Mouse (Mus musculus): Measurements from ENCODE around the gene Kcnma1. TPM values are rescaled to one million over a fixed set of nuclear protein-coding genes. Genes with fewer than 3 reads are reported as not detected.

Kcnma1 gene
- polyA plus RNA-seq, 1 experiment, result 3.5 TPM

GRCm38 (mm10) chr14:23552252-23552974, 461.9 kb downstream of the Kcnma1 start:
- WGBS, result 23% methylated on average over 5 of the region's 5 CpGs
- no peaks in the 10 kb centered on the region for H3K4me1 ChIP-seq (ENCODE audit: control insufficient read depth, insufficient read depth, insufficient read length, low read length)
- no peak overlapping the region for H3K27ac ChIP-seq (ENCODE audit: insufficient read depth, low read depth, low read length)
- no peaks in the 10 kb centered on the region for H3K36me3 ChIP-seq (ENCODE audit: control insufficient read depth, insufficient read depth, low read length)
- no peaks in the 10 kb centered on the region for H3K27me3 ChIP-seq (ENCODE audit: control insufficient read depth, insufficient read depth, low read length)
- TF ChIP-seq POLR2A (IDR thresholded peaks at IDR 0.05; ENCODE audit: low read depth, low read length) (no peak), CTCF (IDR thresholded peaks at IDR 0.05; ENCODE audit: extremely low read depth, insufficient read length, insufficient replicate concordance, low read depth, low read length) (no peak)
- H3K4me3 ChIP-seq (ENCODE audit: low read depth, low read length), result no peak overlapping the region

GRCm38 (mm10) chr14:23550467-23550866, 463.8 kb downstream of the Kcnma1 start:
- H3K36me3 ChIP-seq (ENCODE audit: control insufficient read depth, insufficient read depth, low read length), result no peaks in the 10 kb centered on the region
- 75% methylated on average over 3 of the region's 3 CpGs for WGBS
- H3K4me3 ChIP-seq (ENCODE audit: low read depth, low read length), result no peak overlapping the region
- TF ChIP-seq POLR2A (IDR thresholded peaks at IDR 0.05; ENCODE audit: low read depth, low read length) (no peak), CTCF (IDR thresholded peaks at IDR 0.05; ENCODE audit: extremely low read depth, insufficient read length, insufficient replicate concordance, low read depth, low read length) (no peak)
- H3K4me1 ChIP-seq (ENCODE audit: control insufficient read depth, insufficient read depth, insufficient read length, low read length), result no peaks in the 10 kb centered on the region
- no peaks in the 10 kb centered on the region for H3K27me3 ChIP-seq (ENCODE audit: control insufficient read depth, insufficient read depth, low read length)
- no peak overlapping the region for H3K27ac ChIP-seq (ENCODE audit: insufficient read depth, low read depth, low read length)

GRCm38 (mm10) chr14:23542131-23542530, 472.2 kb downstream of the Kcnma1 start:
- no peaks in the 10 kb centered on the region for H3K27me3 ChIP-seq (ENCODE audit: control insufficient read depth, insufficient read depth, low read length)
- no peak overlapping the region for H3K4me3 ChIP-seq (ENCODE audit: low read depth, low read length)
- no peak for TF ChIP-seq POLR2A (IDR thresholded peaks at IDR 0.05; ENCODE audit: low read depth, low read length)
- H3K4me1 ChIP-seq (ENCODE audit: control insufficient read depth, insufficient read depth, insufficient read length, low read length), result no peaks in the 10 kb centered on the region
- H3K27ac ChIP-seq (ENCODE audit: insufficient read depth, low read depth, low read length), result no peak overlapping the region
- H3K36me3 ChIP-seq (ENCODE audit: control insufficient read depth, insufficient read depth, low read length), result no peaks in the 10 kb centered on the region
- 84% methylated on average over 6 of the region's 6 CpGs for WGBS

DNA sequence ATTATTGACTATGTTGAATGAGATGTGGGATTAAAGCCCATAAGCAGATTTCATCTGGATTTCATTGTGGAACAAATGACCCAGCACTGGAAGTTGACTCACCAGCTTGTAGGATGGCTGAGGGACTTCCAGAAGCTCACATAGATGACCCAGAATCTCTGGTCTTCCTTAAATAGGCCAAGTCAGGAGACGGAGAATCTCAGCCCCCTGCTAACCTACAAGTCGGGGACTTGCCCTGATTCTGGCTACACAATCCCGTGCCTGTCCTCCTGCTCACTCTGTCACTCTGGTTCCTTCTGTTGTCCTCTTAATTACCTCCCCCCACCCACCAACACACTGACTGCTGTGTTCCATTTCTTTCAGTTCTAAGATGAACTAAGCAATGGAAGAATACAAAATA, 474.7 kb downstream of the Kcnma1 start:
- Histone ChIP-seq H3K4me3 (ENCODE audit: low read depth, low read length) (no peak overlapping the region), H3K27me3 (ENCODE audit: control insufficient read depth, insufficient read depth, low read length) (no peaks in the 10 kb centered on the region), H3K27ac (ENCODE audit: insufficient read depth, low read depth, low read length) (no peak overlapping the region), H3K36me3 (ENCODE audit: control insufficient read depth, insufficient read depth, low read length) (no peaks in the 10 kb centered on the region), H3K4me1 (ENCODE audit: control insufficient read depth, insufficient read depth, insufficient read length, low read length) (no peaks in the 10 kb centered on the region)
- TF ChIP-seq CTCF (IDR thresholded peaks at IDR 0.05; ENCODE audit: extremely low read depth, insufficient read length, insufficient replicate concordance, low read depth, low read length) (no peak), POLR2A (IDR thresholded peaks at IDR 0.05; ENCODE audit: low read depth, low read length) (no peak)
- WGBS, result 83% methylated on average over 3 of the region's 3 CpGs

- TF ChIP-seq POLR2A (IDR thresholded peaks at IDR 0.05; ENCODE audit: low read depth, low read length), result no peak
- Histone ChIP-seq H3K27me3 (ENCODE audit: control insufficient read depth, insufficient read depth, low read length) (no peaks in the 10 kb centered on the region), H3K4me3 (ENCODE audit: low read depth, low read length) (no peak overlapping the region), H3K27ac (ENCODE audit: insufficient read depth, low read depth, low read length) (no peak overlapping the region), H3K36me3 (ENCODE audit: control insufficient read depth, insufficient read depth, low read length) (no peaks in the 10 kb centered on the region), H3K4me1 (ENCODE audit: control insufficient read depth, insufficient read depth, insufficient read length, low read length) (no peaks in the 10 kb centered on the region)
- 57% methylated on average over 3 of the region's 3 CpGs for WGBS
Observed at GRCm38 (mm10) chr14:23533346-23533745, 480.9 kb downstream of the Kcnma1 start.

GRCm38 (mm10) chr14:23531735-23532525, 482.4 kb downstream of the Kcnma1 start:
- Histone ChIP-seq H3K36me3 (ENCODE audit: control insufficient read depth, insufficient read depth, low read length) (no peaks in the 10 kb centered on the region), H3K27me3 (ENCODE audit: control insufficient read depth, insufficient read depth, low read length) (no peaks in the 10 kb centered on the region), H3K27ac (ENCODE audit: insufficient read depth, low read depth, low read length) (no peak overlapping the region), H3K4me1 (ENCODE audit: control insufficient read depth, insufficient read depth, insufficient read length, low read length) (no peaks in the 10 kb centered on the region), H3K4me3 (ENCODE audit: low read depth, low read length) (no peak overlapping the region)
- 63% methylated on average over 8 of the region's 8 CpGs for WGBS
- TF ChIP-seq CTCF (IDR thresholded peaks at IDR 0.05; ENCODE audit: extremely low read depth, insufficient read length, insufficient replicate concordance, low read depth, low read length), result no peak
- no peak for TF ChIP-seq POLR2A (IDR thresholded peaks at IDR 0.05; ENCODE audit: low read depth, low read length)

DNA sequence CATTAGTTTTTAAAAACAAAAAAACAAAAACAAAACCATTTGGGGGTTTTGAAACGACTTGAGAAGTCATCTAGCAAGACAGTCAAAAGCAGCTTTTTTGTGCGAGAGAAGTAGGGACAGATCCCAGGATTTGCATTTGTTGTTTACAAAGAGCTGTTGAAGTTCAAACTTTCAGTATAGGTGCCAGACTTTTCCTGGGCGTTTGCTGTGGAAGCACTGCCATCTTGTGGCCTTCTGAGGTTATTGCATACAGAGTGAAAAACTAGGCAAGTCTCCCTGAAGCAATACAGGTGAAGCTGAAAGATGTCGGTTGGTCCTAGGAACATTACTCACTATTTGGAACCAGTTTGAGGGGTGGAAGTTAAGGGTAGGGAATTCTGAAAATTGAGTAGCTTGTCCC, 484.6 kb downstream of the Kcnma1 start:
- Histone ChIP-seq H3K27me3 (ENCODE audit: control insufficient read depth, insufficient read depth, low read length) (no peaks in the 10 kb centered on the region), H3K4me3 (ENCODE audit: low read depth, low read length) (no peak overlapping the region), H3K36me3 (ENCODE audit: control insufficient read depth, insufficient read depth, low read length) (no peaks in the 10 kb centered on the region), H3K27ac (ENCODE audit: insufficient read depth, low read depth, low read length) (no peak overlapping the region), H3K4me1 (ENCODE audit: control insufficient read depth, insufficient read depth, insufficient read length, low read length) (no peaks in the 10 kb centered on the region)
- WGBS, result 5% methylated on average over 4 of the region's 4 CpGs
- TF ChIP-seq POLR2A (IDR thresholded peaks at IDR 0.05; ENCODE audit: low read depth, low read length) (no peak), CTCF (IDR thresholded peaks at IDR 0.05; ENCODE audit: extremely low read depth, insufficient read length, insufficient replicate concordance, low read depth, low read length) (no peak)
